Mouse (Mus musculus) heart, embryonic 10.5 days (tissue): ENCODE measurements around the gene Hus1. TPM values are rescaled to one million over a fixed set of nuclear protein-coding genes. Genes with fewer than 3 reads are reported as not detected.

Experiments used
- DNase-seq: peaks from one replicate; pipeline ENCODE4 v3.0.0-alpha.2; 2017; ENCODE audit warnings: low spot score
- H3K27ac ChIP-seq: fragments of 300-500 bp; sonication (generic); 2 replicates; pipeline ENCODE4 v1.5.1; 2016; ENCODE audit warnings: mild to moderate bottlenecking
- H3K27me3 ChIP-seq: fragments of 300-500 bp; sonication (generic); 2 replicates; pipeline ENCODE4 v1.6.1; 2016; ENCODE audit warnings: mild to moderate bottlenecking; ENCODE audit not compliant: poor library complexity, insufficient read depth, severe bottlenecking
- H3K36me3 ChIP-seq: fragments of 300-500 bp; sonication (generic); 2 replicates; pipeline ENCODE4 v1.6.1; 2016; ENCODE audit warnings: mild to moderate bottlenecking, moderate library complexity
- H3K4me1 ChIP-seq: fragments of 300-500 bp; sonication (generic); 2 replicates; pipeline ENCODE4 v1.6.1; 2016; ENCODE audit warnings: mild to moderate bottlenecking
- H3K4me3 ChIP-seq: fragments of 300-500 bp; sonication (generic); 2 replicates; pipeline ENCODE4 v1.5.1; 2016; ENCODE audit warnings: mild to moderate bottlenecking, moderate library complexity
- H3K9me3 ChIP-seq: fragments of 300-500 bp; sonication (generic); 2 replicates; pipeline ENCODE4 v1.6.1; 2016; ENCODE audit warnings: mild to moderate bottlenecking, moderate library complexity
- WGBS: fragments of 180-500 bp; shearing (Covaris S2); methylation state at CpG from one replicate; pipeline ENCODE4 v1.1.7; 2016; 5-methylcytosine and 5-hydroxymethylcytosine counted together
- polyA plus RNA-seq: library from polyadenylated mRNA; unstranded; fragments of >200 nt; fragmentation: Nextera tagmentation; extraction: Ambion mirVana; gene quantifications from 2 replicates; pipeline ENCODE4 v1.2.1, GENCODE M21; 2016

The Hus1 gene
- polyA plus RNA-seq, 1 experiment from 2014 or later, result 20.2 TPM

GRCm38 (mm10) chr11:8970509-8970908 lies 40.5 kb downstream of the Hus1 start:
- H3K4me3 ChIP-seq, result no peak overlapping the region
- H3K9me3 ChIP-seq, result no peaks in the 10 kb centered on the region
- no peaks in the 10 kb centered on the region for H3K4me1 ChIP-seq
- H3K36me3 ChIP-seq, result no peaks in the 10 kb centered on the region
- H3K27ac ChIP-seq, result no peak overlapping the region
- 0 out of 2 replicates have a peak, but pooled peaks cover 3% of the 10 kb centered on the region for H3K27me3 ChIP-seq
- 61% methylated on average over 9 of the region's 9 CpGs for WGBS
- no peak for DNase-seq

- Histone ChIP-seq H3K36me3 (no peaks in the 10 kb centered on the region), H3K4me1 (no peaks in the 10 kb centered on the region), H3K27me3 (0 out of 2 replicates have a peak, but pooled peaks cover 3% of the 10 kb centered on the region), H3K4me3 (no peak overlapping the region), H3K27ac (no peak overlapping the region), H3K9me3 (no peaks in the 10 kb centered on the region)
- WGBS, result 91% methylated on average over 7 of the region's 7 CpGs
- no peak for DNase-seq
Observed at GRCm38 (mm10) chr11:8968094-8968493, 42.9 kb downstream of the Hus1 start.

- WGBS, result 66% methylated on average over 10 of the region's 10 CpGs
- Histone ChIP-seq H3K27me3 (no peaks in the 10 kb centered on the region), H3K27ac (no peak overlapping the region), H3K4me1 (peaks cover 5% of the 10 kb centered on the region; the same call in 1 of the 2 replicates), H3K36me3 (no peaks in the 10 kb centered on the region), H3K9me3 (no peaks in the 10 kb centered on the region), H3K4me3 (no peak overlapping the region)
- DNase-seq, result no peak
Observed at GRCm38 (mm10) chr11:8958572-8958971, 52.4 kb downstream of the Hus1 start.

GRCm38 (mm10) chr11:8958108-8958507 lies 52.9 kb downstream of the Hus1 start:
- WGBS, result 57% methylated on average over 4 of the region's 4 CpGs
- no peak for DNase-seq
- Histone ChIP-seq H3K4me1 (peaks cover 7% of the 10 kb centered on the region; the same call in 1 of the 2 replicates), H3K36me3 (no peaks in the 10 kb centered on the region), H3K9me3 (no peaks in the 10 kb centered on the region), H3K27me3 (no peaks in the 10 kb centered on the region), H3K4me3 (no peak overlapping the region), H3K27ac (no peak overlapping the region)

GRCm38 (mm10) chr11:8957023-8957422 lies 54.0 kb downstream of the Hus1 start:
- Histone ChIP-seq H3K4me1 (peaks cover 7% of the 10 kb centered on the region; the same call in 1 of the 2 replicates), H3K27me3 (no peaks in the 10 kb centered on the region), H3K36me3 (no peaks in the 10 kb centered on the region), H3K4me3 (no peak overlapping the region), H3K9me3 (no peaks in the 10 kb centered on the region), H3K27ac (no peak overlapping the region)
- DNase-seq, result no peak
- WGBS, result 63% methylated on average over 6 of the region's 6 CpGs

GRCm38 (mm10) chr11:8955678-8956077 lies 55.3 kb downstream of the Hus1 start:
- Histone ChIP-seq H3K27ac (no peak overlapping the region), H3K27me3 (no peaks in the 10 kb centered on the region), H3K4me1 (peaks cover 7% of the 10 kb centered on the region; the same call in 1 of the 2 replicates), H3K4me3 (no peak overlapping the region), H3K36me3 (no peaks in the 10 kb centered on the region), H3K9me3 (no peaks in the 10 kb centered on the region)
- no peak for DNase-seq
- WGBS, result 11% methylated on average over 1 of the region's 1 CpGs

- Histone ChIP-seq H3K27me3 (no peaks in the 10 kb centered on the region), H3K9me3 (no peaks in the 10 kb centered on the region), H3K27ac (no peak overlapping the region), H3K4me1 (peaks cover 12% of the 10 kb centered on the region; the same call in 1 of the 2 replicates), H3K4me3 (no peak overlapping the region), H3K36me3 (no peaks in the 10 kb centered on the region)
- WGBS, result 82% methylated on average over 6 of the region's 6 CpGs
- no peak for DNase-seq
Observed at GRCm38 (mm10) chr11:8949765-8950430, 61.1 kb downstream of the Hus1 start.

GRCm38 (mm10) chr11:8948871-8949270 lies 62.1 kb downstream of the Hus1 start:
- no peak overlapping the region for H3K4me3 ChIP-seq
- WGBS, result 59% methylated on average over 3 of the region's 3 CpGs
- no peaks in the 10 kb centered on the region for H3K27me3 ChIP-seq
- no peak overlapping the region for H3K27ac ChIP-seq
- H3K4me1 ChIP-seq, result peaks cover 16% of the 10 kb centered on the region; the same call in 1 of the 2 replicates
- no peaks in the 10 kb centered on the region for H3K36me3 ChIP-seq
- no peaks in the 10 kb centered on the region for H3K9me3 ChIP-seq
- no peak for DNase-seq

- Histone ChIP-seq H3K9me3 (no peaks in the 10 kb centered on the region), H3K27me3 (no peaks in the 10 kb centered on the region)
- WGBS, result 53% methylated on average over 4 of the region's 4 CpGs
Observed at GRCm38 (mm10) chr11:8944114-8944513, 66.9 kb downstream of the Hus1 start.

More at GRCm38 (mm10) chr11:8944114-8944513, 66.9 kb downstream of the Hus1 start:
- Histone ChIP-seq H3K27ac (no peak overlapping the region), H3K36me3 (no peaks in the 10 kb centered on the region), H3K4me3 (no peak overlapping the region), H3K4me1 (peaks cover 21% of the 10 kb centered on the region; the same call in 1 of the 2 replicates)
- no peak for DNase-seq

Other genes starting within 250 kb of the Hus1 start
- gene Pkd1l1, start 37.9 kb downstream of the Hus1 start, polyA plus RNA-seq, result 0.04 TPM in 2 replicates
- gene Gm11992, start 37.4 kb upstream of the Hus1 start, polyA plus RNA-seq, result 0.88 and 2.6 TPM in 2 replicates
- gene Sun3, start 37.8 kb upstream of the Hus1 start, polyA plus RNA-seq, result 0.20 and 0.35 TPM in 2 replicates
- 11.9 and 18.4 TPM in 2 replicates for gene Upp1, start 106.9 kb upstream of the Hus1 start, polyA plus RNA-seq
- gene Abca13, start 180.8 kb upstream of the Hus1 start, polyA plus RNA-seq, result 0.01 TPM in 1 of 2 replicates, not detected in the other